Mouse (Mus musculus) CH12F3 (cell line): Measurements from ENCODE around the gene Arnt2.

Experiments
- in situ Hi-C: fragments of 300-500 bp; cut with MboI; formaldehyde crosslinking; loops from 2 replicates; pipeline ENCODE4 v1.14.3; 2020; ENCODE audit warnings: low sequenced_read_pairs

The Arnt2 gene

GRCm38 (mm10) chr7:84300261-84300660 is 109.7 kb downstream of the Arnt2 start:
- in situ Hi-C loops = no loop called here

GRCm38 (mm10) chr7:84299601-84300000 is 110.4 kb downstream of the Arnt2 start:
- in situ Hi-C loops = no loop called here

GRCm38 (mm10) chr7:84293054-84293453 is 116.9 kb downstream of the Arnt2 start:
- in situ Hi-C loops = no loop called here

- in situ Hi-C loops = no loop called here
These were observed 122.8 kb downstream of the Arnt2 start for GRCm38 (mm10) chr7:84287226-84287587.

- in situ Hi-C loops = no loop called here
These were observed 123.3 kb downstream of the Arnt2 start for GRCm38 (mm10) chr7:84286526-84287225.

- in situ Hi-C loops = no loop called here
These were observed 124.2 kb downstream of the Arnt2 start for GRCm38 (mm10) chr7:84285790-84286189.

GRCm38 (mm10) chr7:84284974-84285373 is 125.0 kb downstream of the Arnt2 start:
- in situ Hi-C loops = no loop called here

GRCm38 (mm10) chr7:84282231-84282630 is 127.7 kb downstream of the Arnt2 start:
- in situ Hi-C loops = no loop called here

- in situ Hi-C loops = loop anchor here (5.0 to 10.0 kb wide), 2 partner anchors 192 to 364 kb away; partner anchors contain the start of gene Cemip
These were observed 130.7 kb downstream of the Arnt2 start for GRCm38 (mm10) chr7:84279231-84279630.

- in situ Hi-C loops = loop anchor here (5.0 to 10.0 kb wide), 2 partner anchors 188 to 361 kb away; partner anchors contain the start of gene Cemip
These were observed 134.7 kb downstream of the Arnt2 start for GRCm38 (mm10) chr7:84275312-84275711.

GRCm38 (mm10) chr7:84273930-84274329 is 136.0 kb downstream of the Arnt2 start:
- in situ Hi-C loops = loop anchor here (10.0 kb wide), 1 partner anchor 359 kb away; no protein-coding TSS in a partner anchor

- in situ Hi-C loops = loop anchor here (10.0 kb wide), 1 partner anchor 358 kb away; no protein-coding TSS in a partner anchor
These were observed 137.7 kb downstream of the Arnt2 start for GRCm38 (mm10) chr7:84272206-84272818.

- in situ Hi-C loops = loop anchor here (10.0 kb wide), 1 partner anchor 357 kb away; no protein-coding TSS in a partner anchor
These were observed 138.5 kb downstream of the Arnt2 start for GRCm38 (mm10) chr7:84271429-84271828.

- in situ Hi-C loops = no loop called here
These were observed 146.5 kb downstream of the Arnt2 start for GRCm38 (mm10) chr7:84263466-84263865.

- in situ Hi-C loops = no loop called here
These were observed 148.6 kb downstream of the Arnt2 start for GRCm38 (mm10) chr7:84261341-84261740.

GRCm38 (mm10) chr7:84260401-84260800 is 149.6 kb downstream of the Arnt2 start:
- in situ Hi-C loops = no loop called here

GRCm38 (mm10) chr7:84259309-84259985 is 150.5 kb downstream of the Arnt2 start:
- in situ Hi-C loops = no loop called here

- in situ Hi-C loops = no loop called here
These were observed 153.3 kb downstream of the Arnt2 start for GRCm38 (mm10) chr7:84256661-84257060.

- in situ Hi-C loops = no loop called here
These were observed 153.7 kb downstream of the Arnt2 start for GRCm38 (mm10) chr7:84256245-84256644.

GRCm38 (mm10) chr7:84254916-84255315 is 155.1 kb downstream of the Arnt2 start:
- in situ Hi-C loops = no loop called here

GRCm38 (mm10) chr7:84254311-84254710 is 155.7 kb downstream of the Arnt2 start:
- in situ Hi-C loops = no loop called here

GRCm38 (mm10) chr7:84251667-84252066 is 158.3 kb downstream of the Arnt2 start:
- in situ Hi-C loops = no loop called here
